Mouse (Mus musculus): ENCODE measurements around the gene Npff.

The Npff gene

GRCm38 (mm10) chr15:102524892-102525485 is at the start of gene Npff:
Gene Npff, minus strand, starts transcription at chr15:102524942.
- peak; percentile 74 to 85 for DNase-seq (ENCODE audit: low spot score in 2 of 2)

GRCm38 (mm10) chr15:102572081-102572480 is 47.3 kb upstream of the Npff start:
- DNase-seq (ENCODE audit: low spot score in 2 of 2), result no peak

GRCm38 (mm10) chr15:102567849-102568248 is 43.1 kb upstream of the Npff start:
- DNase-seq (ENCODE audit: low spot score in 2 of 2), result no peak

GRCm38 (mm10) chr15:102563681-102564080 is 38.9 kb upstream of the Npff start:
- no peak for DNase-seq (ENCODE audit: low spot score in 2 of 2)

- no peak for DNase-seq (ENCODE audit: low spot score in 2 of 2)
Observed at GRCm38 (mm10) chr15:102563061-102563460, 38.3 kb upstream of the Npff start.

GRCm38 (mm10) chr15:102562491-102562890 is 37.7 kb upstream of the Npff start:
- no peak for DNase-seq (ENCODE audit: low spot score in 2 of 2)

GRCm38 (mm10) chr15:102557580-102557979 is 32.8 kb upstream of the Npff start:
- no peak for DNase-seq (ENCODE audit: low spot score in 2 of 2)

GRCm38 (mm10) chr15:102555581-102555980 is 30.8 kb upstream of the Npff start:
- no peak for DNase-seq (ENCODE audit: low spot score in 2 of 2)

- no peak for DNase-seq (ENCODE audit: low spot score in 2 of 2)
Observed at GRCm38 (mm10) chr15:102552599-102552998, 27.9 kb upstream of the Npff start.

- no peak for DNase-seq (ENCODE audit: low spot score in 2 of 2)
Observed at GRCm38 (mm10) chr15:102547478-102547877, 22.7 kb upstream of the Npff start.

- DNase-seq (ENCODE audit: low spot score in 2 of 2), result peak; percentile 84 to 93
Observed at GRCm38 (mm10) chr15:102546677-102547427, 22.1 kb upstream of the Npff start.

- DNase-seq (ENCODE audit: low spot score in 2 of 2), result no peak
Observed at GRCm38 (mm10) chr15:102546246-102546645, 21.5 kb upstream of the Npff start.

GRCm38 (mm10) chr15:102544801-102545200 is 20.1 kb upstream of the Npff start:
- DNase-seq (ENCODE audit: low spot score in 2 of 2), result no peak

- no peak for DNase-seq (ENCODE audit: low spot score in 2 of 2)
Observed at GRCm38 (mm10) chr15:102533926-102534325, 9.2 kb upstream of the Npff start.

- DNase-seq (ENCODE audit: low spot score in 2 of 2), result no peak
Observed at GRCm38 (mm10) chr15:102532106-102532900, 7.6 kb upstream of the Npff start.

- DNase-seq (ENCODE audit: low spot score in 2 of 2), result no peak
Observed at GRCm38 (mm10) chr15:102531586-102531985, 6.8 kb upstream of the Npff start.

- no peak for DNase-seq (ENCODE audit: low spot score in 2 of 2)
Observed at GRCm38 (mm10) chr15:102530566-102530965, 5.8 kb upstream of the Npff start.

- no peak for DNase-seq (ENCODE audit: low spot score in 2 of 2)
Observed at GRCm38 (mm10) chr15:102528396-102528795, 3.7 kb upstream of the Npff start.

GRCm38 (mm10) chr15:102527936-102528335 is 3.2 kb upstream of the Npff start:
- DNase-seq (ENCODE audit: low spot score in 2 of 2), result no peak

GRCm38 (mm10) chr15:102526111-102527002 is 1.6 kb upstream of the Npff start:
- no peak for DNase-seq (ENCODE audit: low spot score in 2 of 2)

- DNase-seq (ENCODE audit: low spot score in 2 of 2), result no peak
Observed at GRCm38 (mm10) chr15:102521480-102521879, 3.3 kb downstream of the Npff start.

GRCm38 (mm10) chr15:102520416-102520815 is 4.3 kb downstream of the Npff start:
- no peak for DNase-seq (ENCODE audit: low spot score in 2 of 2)
